Mouse (Mus musculus): Measurements from ENCODE around the gene Mon1a. TPM values are rescaled to one million over a fixed set of nuclear protein-coding genes. Genes with fewer than 3 reads are reported as not detected.

The Mon1a gene
- 5.9 and 6.6 TPM in 2 replicates for polyA plus RNA-seq (2015; fragmentation: Nextera tagmentation; extraction: Ambion mirVana)

GRCm38 (mm10) chr9:107887804-107888266 is at the start of gene Mon1a:
Gene Mon1a (plus strand): TSS chr9:107888151.

GRCm38 (mm10) chr9:107873137-107873536 is 14.8 kb upstream of the Mon1a start, which contains the start of gene Rbm6:
Gene Rbm6 (minus strand): TSS chr9:107873237.

GRCm38 (mm10) chr9:107906252-107906966 is 18.5 kb downstream of the Mon1a start, which contains the start of gene Mst1r:
Gene Mst1r (plus strand): TSS chr9:107906873.

GRCm38 (mm10) chr9:107928169-107928568 is 40.2 kb downstream of the Mon1a start, which contains the start of gene Actl11:
Gene Actl11 (plus strand): TSS chr9:107928469.

GRCm38 (mm10) chr9:107935374-107935773 is 47.4 kb downstream of the Mon1a start, which contains the start of gene Camkv:
Gene Camkv (plus strand): TSS chr9:107935674.

GRCm38 (mm10) chr9:107949922-107950235 is 61.9 kb downstream of the Mon1a start, which contains the start of gene Traip:
Gene Traip (plus strand): TSS chr9:107950136.

Other genes starting within 250 kb of the Mon1a start
- 1.5 and 2.5 TPM in 2 replicates for gene Slc38a3, start 218.6 kb upstream of the Mon1a start, polyA plus RNA-seq (2015; fragmentation: Nextera tagmentation; extraction: Ambion mirVana)
- 0.32 and 1.1 TPM in 2 replicates for gene Gnat1, start 208.4 kb upstream of the Mon1a start, polyA plus RNA-seq (2015; fragmentation: Nextera tagmentation; extraction: Ambion mirVana)
- gene Sema3f, start 177.7 kb upstream of the Mon1a start, polyA plus RNA-seq (2015; fragmentation: Nextera tagmentation; extraction: Ambion mirVana), result 2.2 and 2.3 TPM in 2 replicates
- 66.5 and 71.1 TPM in 2 replicates for gene Rbm5, start 117.2 kb upstream of the Mon1a start, polyA plus RNA-seq (2015; fragmentation: Nextera tagmentation; extraction: Ambion mirVana)
- gene Rbm6, start 14.9 kb upstream of the Mon1a start, polyA plus RNA-seq (2015; fragmentation: Nextera tagmentation; extraction: Ambion mirVana), result 24.1 and 26.4 TPM in 2 replicates
- 2.4 and 3.3 TPM in 2 replicates for gene Mst1r, start 18.7 kb downstream of the Mon1a start, polyA plus RNA-seq (2015; fragmentation: Nextera tagmentation; extraction: Ambion mirVana)
- gene Actl11, start 40.3 kb downstream of the Mon1a start, polyA plus RNA-seq (2015; fragmentation: Nextera tagmentation; extraction: Ambion mirVana), result not detected in 2 replicates
- 0.43 and 0.68 TPM in 2 replicates for gene Camkv, start 47.5 kb downstream of the Mon1a start, polyA plus RNA-seq (2015; fragmentation: Nextera tagmentation; extraction: Ambion mirVana)
- 3.4 and 4.0 TPM in 2 replicates for gene Traip, start 62.0 kb downstream of the Mon1a start, polyA plus RNA-seq (2015; fragmentation: Nextera tagmentation; extraction: Ambion mirVana)
- 16.0 and 16.9 TPM in 2 replicates for gene Uba7, start 87.4 kb downstream of the Mon1a start, polyA plus RNA-seq (2015; fragmentation: Nextera tagmentation; extraction: Ambion mirVana)
- 0.50 and 0.72 TPM in 2 replicates for gene Gm20661, start 94.9 kb downstream of the Mon1a start, polyA plus RNA-seq (2015; fragmentation: Nextera tagmentation; extraction: Ambion mirVana)
- 31.7 and 41.4 TPM in 2 replicates for gene Inka1, start 97.7 kb downstream of the Mon1a start, polyA plus RNA-seq (2015; fragmentation: Nextera tagmentation; extraction: Ambion mirVana)
- 1.4 and 1.7 TPM in 2 replicates for gene Cdhr4, start 104.3 kb downstream of the Mon1a start, polyA plus RNA-seq (2015; fragmentation: Nextera tagmentation; extraction: Ambion mirVana)
- gene Gm20662, start 108.2 kb downstream of the Mon1a start, polyA plus RNA-seq (2015; fragmentation: Nextera tagmentation; extraction: Ambion mirVana), result not detected in 2 replicates
- gene Ip6k1, start 114.3 kb downstream of the Mon1a start, polyA plus RNA-seq (2015; fragmentation: Nextera tagmentation; extraction: Ambion mirVana), result 23.7 and 26.7 TPM in 2 replicates
- gene Gmppb, start 161.1 kb downstream of the Mon1a start, polyA plus RNA-seq (2015; fragmentation: Nextera tagmentation; extraction: Ambion mirVana), result 14.2 and 16.8 TPM in 2 replicates
- gene Amigo3, start 165.0 kb downstream of the Mon1a start, polyA plus RNA-seq (2015; fragmentation: Nextera tagmentation; extraction: Ambion mirVana), result 0.86 and 1.2 TPM in 2 replicates
- gene Mst1, start 192.3 kb downstream of the Mon1a start, polyA plus RNA-seq (2015; fragmentation: Nextera tagmentation; extraction: Ambion mirVana), result 0.19 and 0.44 TPM in 2 replicates
- gene Rnf123, start 195.2 kb downstream of the Mon1a start, polyA plus RNA-seq (2015; fragmentation: Nextera tagmentation; extraction: Ambion mirVana), result 24.1 and 31.9 TPM in 2 replicates
- gene Apeh, start 206.5 kb downstream of the Mon1a start, polyA plus RNA-seq (2015; fragmentation: Nextera tagmentation; extraction: Ambion mirVana), result 25.7 and 28.6 TPM in 2 replicates